Mouse (Mus musculus) small intestine, adult 2 months (tissue): ENCODE data around the gene Lmx1a.

Source experiments
- CTCF ChIP-seq: fragments of 200-500 bp; IDR thresholded peaks from 2 replicates; pipeline ENCODE4 v1.5.1; 2012; ENCODE audit warnings: low read depth, mild to moderate bottlenecking, control low read depth, inconsistent platforms, low read length, moderate library complexity, mixed read lengths; ENCODE audit not compliant: insufficient replicate concordance, insufficient read length; ENCODE audit errors: extremely low read depth
- POLR2A ChIP-seq: fragments of 200-500 bp; IDR thresholded peaks from 2 replicates; pipeline ENCODE4 v1.6.1; 2012; ENCODE audit warnings: low read depth, mild to moderate bottlenecking, control low read depth, inconsistent platforms, low read length, moderate library complexity

DNA sequence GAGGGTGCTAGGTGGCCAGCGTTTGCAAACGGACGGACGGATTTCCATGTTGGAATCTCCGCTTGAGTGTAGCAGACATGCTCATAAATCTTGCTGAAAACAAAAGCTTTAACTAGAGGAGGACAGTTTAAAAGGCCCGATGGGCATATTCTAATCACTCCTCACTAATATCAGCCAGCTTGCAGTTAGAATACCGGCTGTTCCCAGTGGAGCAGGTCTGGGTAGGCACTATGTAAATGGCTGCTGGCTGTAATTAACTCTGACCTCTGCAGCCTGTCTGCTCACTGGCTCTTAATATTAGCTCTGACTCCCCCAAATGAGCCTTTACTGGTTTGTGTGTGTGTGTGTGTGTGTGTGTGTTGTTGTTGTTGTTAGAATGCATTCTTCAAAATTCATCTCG, 69.2 kb downstream of the Lmx1a start:
- no peak for TF ChIP-seq CTCF
- no peak for TF ChIP-seq POLR2A
